Comparison of ENCODE assay signal across 27 mouse cellular contexts in genomic region chr8:128511732-128512131, GRCm38 (mm10).
"Had no signal": no experiment of that assay in that cellular context is flagged by ENCODE, and none has a peak within 500 bp of the region (broad histone marks: within the 10 kb centered on the region; RNA-seq: fewer than 3 reads in every experiment).

No protein-coding gene starts in this region.

- ATAC-seq: hindbrain, postnatal 0 days; intestine, embryonic 16.5 days had no signal

- H3K27ac ChIP-seq: gastrocnemius, adult 2 months; heart, embryonic 10.5 days; heart, embryonic 13.5 days; heart, embryonic 15.5 days; hindbrain, embryonic 13.5 days; hindbrain, embryonic 15.5 days; hindbrain, postnatal 0 days; kidney, embryonic 15.5 days; kidney, postnatal 0 days; limb, embryonic 10.5 days; limb, embryonic 12.5 days; liver, embryonic 13.5 days; liver, embryonic 15.5 days had no signal

- H3K36me3 ChIP-seq: heart, embryonic 10.5 days; heart, embryonic 15.5 days; hindbrain, embryonic 13.5 days; hindbrain, embryonic 15.5 days; limb, embryonic 10.5 days; limb, embryonic 12.5 days; liver, embryonic 13.5 days; liver, embryonic 15.5 days had no signal

- H3K4me2 ChIP-seq: heart, embryonic 13.5 days; heart, embryonic 15.5 days; hindbrain, embryonic 13.5 days; hindbrain, embryonic 15.5 days; kidney, embryonic 15.5 days; limb, embryonic 12.5 days; liver, embryonic 11.5 days; liver, embryonic 13.5 days; liver, embryonic 15.5 days had no signal

- H3K27me3 ChIP-seq: heart, embryonic 13.5 days; heart, embryonic 15.5 days; hindbrain, embryonic 13.5 days; hindbrain, embryonic 15.5 days; kidney, embryonic 15.5 days; limb, embryonic 12.5 days; liver, embryonic 13.5 days; liver, embryonic 15.5 days had no signal

- H3K4me1 ChIP-seq: hindbrain, embryonic 13.5 days; hindbrain, embryonic 15.5 days; kidney, embryonic 15.5 days; limb, embryonic 10.5 days; limb, embryonic 12.5 days; liver, embryonic 13.5 days; liver, embryonic 15.5 days had no signal

- H3K9me3 ChIP-seq: heart, embryonic 10.5 days; heart, embryonic 13.5 days; heart, embryonic 15.5 days; hindbrain, embryonic 13.5 days; hindbrain, embryonic 15.5 days; kidney, embryonic 15.5 days; limb, embryonic 10.5 days; limb, embryonic 12.5 days; liver, embryonic 13.5 days; liver, embryonic 15.5 days had no signal

- DNase-seq: gastrocnemius, adult 2 months; gastrocnemius, postnatal 10 days; gastrocnemius, postnatal 25 days; heart, adult 18-20 months; heart, postnatal 14 days; heart, postnatal 36 days; kidney, adult 18-20 months; kidney, adult 9 months; kidney, postnatal 14 days; kidney, postnatal 36 days; layer of hippocampus, adult 9-11 months; layer of hippocampus, postnatal 36 days; liver; liver, embryonic 13.5 days had no signal

- H3K9ac ChIP-seq: heart, embryonic 13.5 days; heart, embryonic 15.5 days; hindbrain, embryonic 13.5 days; hindbrain, embryonic 15.5 days; kidney, embryonic 15.5 days; limb, embryonic 12.5 days; liver, embryonic 13.5 days; liver, embryonic 15.5 days had no signal

- H3K4me3 ChIP-seq: gastrocnemius, adult 2 months; heart, embryonic 10.5 days; heart, embryonic 13.5 days; heart, embryonic 15.5 days; hindbrain, embryonic 13.5 days; hindbrain, embryonic 15.5 days; kidney, embryonic 15.5 days; limb, embryonic 10.5 days; limb, embryonic 12.5 days; liver, embryonic 13.5 days; liver, embryonic 15.5 days had no signal
